Mouse (Mus musculus): ENCODE measurements around the gene Olfr1046.

DNA sequence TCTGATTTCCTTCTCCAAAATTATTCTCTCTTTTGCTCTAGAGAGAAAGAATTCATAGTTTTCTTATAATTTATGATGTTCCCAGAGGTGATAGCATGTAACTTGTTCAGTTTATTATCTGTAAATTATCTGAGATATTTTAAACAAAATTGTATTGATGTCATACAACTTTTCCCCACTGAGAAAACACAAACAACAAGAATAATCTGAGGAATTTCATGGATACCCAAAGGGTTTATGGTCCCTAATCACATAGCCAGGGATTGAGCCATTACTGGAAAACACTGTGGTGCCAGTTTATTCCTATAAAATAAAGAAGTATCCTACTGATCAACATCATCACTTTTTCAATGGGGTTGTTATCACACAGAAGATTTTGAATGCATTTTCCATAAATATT lies 21.1 kb upstream of the Olfr1046 start, which contains the start of gene Olfr1048:
- TF ChIP-seq CTCF (IDR thresholded peaks at IDR 0.05) (no peak), EP300 (IDR thresholded peaks at IDR 0.05) (no peak)

All from lung, postnatal 0 days (tissue).